Mouse (Mus musculus) adrenal gland (tissue): ENCODE results near the gene Col1a1.

Experiments used
- intact Hi-C: fragments of 180-260 bp; cut with DNase I; formaldehyde crosslinking; loops from one replicate; pipeline ENCODE4 v1.15.1; 2025

The Col1a1 gene

GRCm38 (mm10) chr11:94937335-94937781, 1.3 kb downstream of the Col1a1 start:
- intact Hi-C loops, result loop anchor here (1.0 to 10.0 kb wide), 3 partner anchors 71 to 203 kb away; no protein-coding TSS in a partner anchor

- intact Hi-C loops, result loop anchor here (1.0 to 10.0 kb wide), 3 partner anchors 71 to 203 kb away; no protein-coding TSS in a partner anchor
These were observed 1.8 kb downstream of the Col1a1 start for GRCm38 (mm10) chr11:94937787-94938186.

GRCm38 (mm10) chr11:94938296-94938695, 2.3 kb downstream of the Col1a1 start:
- intact Hi-C loops, result loop anchor here (5.0 to 10.0 kb wide), 2 partner anchors 169 to 203 kb away; no protein-coding TSS in a partner anchor

GRCm38 (mm10) chr11:94939280-94939679, 3.3 kb downstream of the Col1a1 start:
- intact Hi-C loops, result loop anchor here (1.0 to 10.0 kb wide), 3 partner anchors 31 to 204 kb away; no protein-coding TSS in a partner anchor

GRCm38 (mm10) chr11:94941121-94941520, 5.1 kb downstream of the Col1a1 start:
- intact Hi-C loops, result no loop called here

GRCm38 (mm10) chr11:94941776-94942175, 5.8 kb downstream of the Col1a1 start:
- intact Hi-C loops, result no loop called here

GRCm38 (mm10) chr11:94942282-94943023, 6.4 kb downstream of the Col1a1 start:
- intact Hi-C loops, result no loop called here

GRCm38 (mm10) chr11:94943054-94943453, 7.0 kb downstream of the Col1a1 start:
- intact Hi-C loops, result no loop called here

GRCm38 (mm10) chr11:94944295-94944694, 8.3 kb downstream of the Col1a1 start:
- intact Hi-C loops, result no loop called here

GRCm38 (mm10) chr11:94945236-94945635, 9.2 kb downstream of the Col1a1 start:
- intact Hi-C loops, result no loop called here

GRCm38 (mm10) chr11:94952169-94952568, 16.1 kb downstream of the Col1a1 start:
- intact Hi-C loops, result no loop called here

GRCm38 (mm10) chr11:94955103-94955502, 19.1 kb downstream of the Col1a1 start:
- intact Hi-C loops, result no loop called here

GRCm38 (mm10) chr11:94957693-94958064, 21.7 kb downstream of the Col1a1 start:
- intact Hi-C loops, result no loop called here

GRCm38 (mm10) chr11:94958065-94958858, 22.2 kb downstream of the Col1a1 start:
- intact Hi-C loops, result no loop called here

- intact Hi-C loops, result no loop called here
These were observed 26.6 kb downstream of the Col1a1 start for GRCm38 (mm10) chr11:94962534-94963101.

GRCm38 (mm10) chr11:94967419-94967818, 31.4 kb downstream of the Col1a1 start, which contains the start of gene Hils1:
Hils1 (plus strand) TSS chr11:94967593.
- intact Hi-C loops, result no loop called here

GRCm38 (mm10) chr11:94968187-94968586, 32.2 kb downstream of the Col1a1 start:
- intact Hi-C loops, result no loop called here

GRCm38 (mm10) chr11:94969709-94970108, 33.7 kb downstream of the Col1a1 start:
- intact Hi-C loops, result loop anchor here (1.0 kb wide), 1 partner anchor 30 kb away; no protein-coding TSS in a partner anchor

GRCm38 (mm10) chr11:94970210-94970943, 34.4 kb downstream of the Col1a1 start:
- intact Hi-C loops, result loop anchor here (1.0 kb wide), 1 partner anchor 31 kb away; no protein-coding TSS in a partner anchor

- intact Hi-C loops, result no loop called here
These were observed 36.0 kb downstream of the Col1a1 start for GRCm38 (mm10) chr11:94971895-94972615.
